Mouse (Mus musculus) forebrain, embryonic 16.5 days (tissue): ENCODE results near the gene Mcm3ap. TPM values are rescaled to one million over a fixed set of nuclear protein-coding genes. Genes with fewer than 3 reads are reported as not detected.

Source experiments
- ATAC-seq: fragments of 200-750 bp; cut with Nextera tagmentation; 2 replicates; pipeline ENCODE4 v1.8.0; 2017; ENCODE audit warnings: mild to moderate bottlenecking, moderate library complexity
- H3K27ac ChIP-seq: fragments of 300-500 bp; sonication (generic); 2 replicates; pipeline ENCODE4 v1.5.1; 2014; ENCODE audit warnings: low read length, control low read depth
- H3K27me3 ChIP-seq: fragments of 300-500 bp; sonication (generic); replicated peaks from 2 replicates; pipeline ENCODE4 v1.6.1; 2014; ENCODE audit warnings: low read length; ENCODE audit not compliant: control insufficient read depth, insufficient read depth
- H3K36me3 ChIP-seq: fragments of 300-500 bp; sonication (generic); 2 replicates; pipeline ENCODE4 v1.6.1; 2014; ENCODE audit not compliant: control insufficient read depth, insufficient read depth
- H3K4me1 ChIP-seq: fragments of 300-500 bp; sonication (generic); replicated peaks from 2 replicates; pipeline ENCODE4 v1.6.1; 2014; ENCODE audit warnings: low read length; ENCODE audit not compliant: control insufficient read depth, insufficient read depth
- H3K4me2 ChIP-seq: fragments of 300-500 bp; sonication (generic); 2 replicates; pipeline ENCODE4 v1.6.1; 2014; ENCODE audit warnings: mild to moderate bottlenecking, low read length, control low read depth
- H3K4me3 ChIP-seq: fragments of 300-500 bp; sonication (generic); replicated peaks from 2 replicates; pipeline ENCODE4 v1.5.1; 2014; ENCODE audit warnings: mild to moderate bottlenecking, low read length, control low read depth
- H3K9ac ChIP-seq: fragments of 300-500 bp; sonication (generic); replicated peaks from 2 replicates; pipeline ENCODE4 v1.6.1; 2014; ENCODE audit warnings: low read depth, low read length, control low read depth
- H3K9me3 ChIP-seq: fragments of 300-500 bp; sonication (generic); 2 replicates; pipeline ENCODE4 v1.6.1; 2016; ENCODE audit warnings: low read length; ENCODE audit not compliant: control insufficient read depth
- WGBS: fragments of 180-500 bp; shearing (Covaris S2); extraction: QIAGEN DNeasy Blood & Tissue Kit; methylation state at CpG from one replicate; pipeline ENCODE4 v1.1.7; 2014; 5-methylcytosine and 5-hydroxymethylcytosine counted together
- polyA plus RNA-seq: library from polyadenylated mRNA; unstranded; fragments of >200 nt; fragmentation: Nextera tagmentation; extraction: Ambion mirVana; gene quantifications from 2 replicates; pipeline ENCODE4 v1.2.1, GENCODE M21; 2015

Gene Mcm3ap
- polyA plus RNA-seq, 1 experiment from 2014 or later, result 70.3 TPM

- no peak overlapping the region for H3K4me3 ChIP-seq
- whole genome bisulfite sequencing, result 94% methylated on average over 2 of the region's 2 CpGs
- H3K9ac ChIP-seq, result no peak overlapping the region
- no peak overlapping the region for H3K27ac ChIP-seq
- no peak for ATAC-seq
- H3K9me3 ChIP-seq, result no peaks in the 10 kb centered on the region
- H3K4me1 ChIP-seq, result no peaks in the 10 kb centered on the region
- H3K4me2 ChIP-seq, result no peak overlapping the region
- no peaks in the 10 kb centered on the region for H3K27me3 ChIP-seq
- H3K36me3 ChIP-seq, result peaks cover 61% of the 10 kb centered on the region
Measured at GRCm38 (mm10) chr10:76486302-76486701, 17.6 kb downstream of the Mcm3ap start.

- Histone ChIP-seq H3K4me3 (no peak overlapping the region), H3K4me1 (no peaks in the 10 kb centered on the region), H3K4me2 (no peak overlapping the region), H3K9ac (no peak overlapping the region), H3K27ac (no peak overlapping the region), H3K36me3 (peaks cover 59% of the 10 kb centered on the region), H3K9me3 (no peaks in the 10 kb centered on the region), H3K27me3 (no peaks in the 10 kb centered on the region)
- ATAC-seq, result no peak
- WGBS, result 96% methylated on average over 8 of the region's 8 CpGs
Measured at GRCm38 (mm10) chr10:76488265-76488664, 19.5 kb downstream of the Mcm3ap start.

- H3K4me2 ChIP-seq, result no peak overlapping the region
- no peak for ATAC-seq
- no peak overlapping the region for H3K4me3 ChIP-seq
- no peak overlapping the region for H3K27ac ChIP-seq
- no peaks in the 10 kb centered on the region for H3K9me3 ChIP-seq
- no peaks in the 10 kb centered on the region for H3K4me1 ChIP-seq
- no peak overlapping the region for H3K9ac ChIP-seq
- peaks cover 62% of the 10 kb centered on the region for H3K36me3 ChIP-seq
- H3K27me3 ChIP-seq, result no peaks in the 10 kb centered on the region
- 97% methylated on average over 15 of the region's 15 CpGs for WGBS
Measured at GRCm38 (mm10) chr10:76489205-76489604, 20.5 kb downstream of the Mcm3ap start.

GRCm38 (mm10) chr10:76493527-76493926 is 24.8 kb downstream of the Mcm3ap start:
- Histone ChIP-seq H3K9ac (no peak overlapping the region), H3K36me3 (peaks cover 58% of the 10 kb centered on the region), H3K4me1 (no peaks in the 10 kb centered on the region), H3K9me3 (no peaks in the 10 kb centered on the region), H3K4me2 (no peak overlapping the region), H3K27me3 (no peaks in the 10 kb centered on the region), H3K4me3 (no peak overlapping the region), H3K27ac (no peak overlapping the region)
- 85% methylated on average over 1 of the region's 1 CpGs for WGBS
- ATAC-seq, result no peak

- no peak overlapping the region for H3K27ac ChIP-seq
- no peaks in the 10 kb centered on the region for H3K4me1 ChIP-seq
- WGBS, result 93% methylated on average over 6 of the region's 6 CpGs
- H3K9ac ChIP-seq, result no peak overlapping the region
- H3K9me3 ChIP-seq, result no peaks in the 10 kb centered on the region
- no peak overlapping the region for H3K4me3 ChIP-seq
- no peak for ATAC-seq
- no peak overlapping the region for H3K4me2 ChIP-seq
- peaks cover 43% of the 10 kb centered on the region for H3K36me3 ChIP-seq
- no peaks in the 10 kb centered on the region for H3K27me3 ChIP-seq
Measured at GRCm38 (mm10) chr10:76495501-76495900, 26.8 kb downstream of the Mcm3ap start.

GRCm38 (mm10) chr10:76496366-76496765 is 27.6 kb downstream of the Mcm3ap start:
- no peak overlapping the region for H3K4me3 ChIP-seq
- H3K9me3 ChIP-seq, result no peaks in the 10 kb centered on the region
- peaks cover 39% of the 10 kb centered on the region for H3K36me3 ChIP-seq
- H3K27me3 ChIP-seq, result no peaks in the 10 kb centered on the region
- ATAC-seq, result no peak
- H3K9ac ChIP-seq, result no peak overlapping the region
- no peak overlapping the region for H3K27ac ChIP-seq
- 95% methylated on average over 7 of the region's 7 CpGs for WGBS
- no peak overlapping the region for H3K4me2 ChIP-seq
- H3K4me1 ChIP-seq, result no peaks in the 10 kb centered on the region

GRCm38 (mm10) chr10:76497522-76497921 is 28.8 kb downstream of the Mcm3ap start:
- no peaks in the 10 kb centered on the region for H3K27me3 ChIP-seq
- ATAC-seq, result no peak
- H3K9me3 ChIP-seq, result no peaks in the 10 kb centered on the region
- H3K9ac ChIP-seq, result no peak overlapping the region
- H3K4me2 ChIP-seq, result no peak overlapping the region
- 95% methylated on average over 4 of the region's 4 CpGs for WGBS
- no peak overlapping the region for H3K4me3 ChIP-seq
- no peak overlapping the region for H3K27ac ChIP-seq
- no peaks in the 10 kb centered on the region for H3K4me1 ChIP-seq
- peaks cover 37% of the 10 kb centered on the region for H3K36me3 ChIP-seq

- H3K27me3 ChIP-seq, result no peaks in the 10 kb centered on the region
- no peak overlapping the region for H3K27ac ChIP-seq
- WGBS, result 97% methylated on average over 11 of the region's 11 CpGs
- H3K4me3 ChIP-seq, result no peak overlapping the region
- no peaks in the 10 kb centered on the region for H3K9me3 ChIP-seq
- peaks cover 55% of the 10 kb centered on the region for H3K36me3 ChIP-seq
- no peak overlapping the region for H3K9ac ChIP-seq
- ATAC-seq, result no peak
- H3K4me2 ChIP-seq, result no peak overlapping the region
- H3K4me1 ChIP-seq, result no peaks in the 10 kb centered on the region
Measured at GRCm38 (mm10) chr10:76504271-76504943, 35.7 kb downstream of the Mcm3ap start.

GRCm38 (mm10) chr10:76505865-76506264 is 37.1 kb downstream of the Mcm3ap start:
- ATAC-seq, result no peak
- WGBS, result 96% methylated on average over 7 of the region's 7 CpGs
- no peak overlapping the region for H3K4me3 ChIP-seq
- no peak overlapping the region for H3K9ac ChIP-seq
- H3K4me1 ChIP-seq, result no peaks in the 10 kb centered on the region
- H3K27ac ChIP-seq, result no peak overlapping the region
- no peaks in the 10 kb centered on the region for H3K9me3 ChIP-seq
- H3K36me3 ChIP-seq, result peaks cover 56% of the 10 kb centered on the region
- no peak overlapping the region for H3K4me2 ChIP-seq
- H3K27me3 ChIP-seq, result no peaks in the 10 kb centered on the region
